Mouse (Mus musculus): Measurements from ENCODE around the gene Taldo1.

DNA sequence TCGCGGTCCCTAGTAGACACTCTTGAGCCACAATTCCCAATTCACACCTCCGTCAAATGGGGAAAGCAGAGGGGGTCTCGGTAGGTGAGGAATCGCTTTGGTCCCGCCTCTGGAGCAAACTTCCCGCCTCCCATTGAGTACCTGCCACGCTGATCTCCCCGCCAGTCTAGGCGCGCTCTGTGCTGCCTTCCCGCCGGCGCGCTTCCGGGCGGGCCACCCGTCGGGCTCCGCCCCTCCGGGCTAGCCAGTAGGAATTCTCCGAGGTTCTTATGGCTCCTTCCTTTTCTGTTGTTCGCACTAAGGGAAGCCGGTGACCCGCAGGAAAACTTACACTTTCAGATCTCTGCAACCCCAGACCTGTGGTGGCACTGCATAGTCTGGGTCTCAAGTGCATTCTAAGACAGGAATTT is 51.8 kb downstream of the Taldo1 start, which contains the start of gene Pidd1:
- TF ChIP-seq CTCF (IDR thresholded peaks at IDR 0.05; ENCODE audit: low read depth), result no peak
- peak; percentile 41; the same call in 1 of the 2 replicates for TF ChIP-seq EP300 (IDR thresholded peaks at IDR 0.05; ENCODE audit: low read depth)
